Mouse (Mus musculus): Measurements from ENCODE around the gene Cldnd1.

Cldnd1 gene

GRCm38 (mm10) chr16:58727477-58728131 is at the start of gene Cldnd1:
TSS of gene Cldnd1 (plus strand) at chr16:58727910.
- DNase-seq: peak; percentile 98

DNA sequence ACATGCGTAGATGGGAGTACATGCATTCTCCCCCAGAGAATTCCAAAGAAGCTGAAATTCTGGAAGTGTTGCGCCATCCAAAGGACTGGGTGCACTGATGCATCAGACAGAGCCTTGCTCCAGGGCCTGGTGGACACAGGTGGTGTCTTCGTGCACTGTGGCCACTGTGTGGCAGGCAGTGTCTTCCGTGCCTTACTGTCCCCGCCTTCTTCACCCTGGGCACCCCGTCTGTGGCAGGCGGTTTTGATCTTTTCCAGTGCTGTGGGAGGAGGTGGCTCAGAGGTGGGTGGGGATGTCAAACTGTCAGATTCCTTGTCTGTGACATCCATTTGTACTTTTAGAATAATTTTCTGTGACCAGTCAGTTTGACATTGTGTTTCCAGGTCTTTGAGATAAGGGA is 49.0 kb upstream of the Cldnd1 start:
- no peak for DNase-seq

- no peak for DNase-seq
Observed at GRCm38 (mm10) chr16:58682046-58682445, 45.7 kb upstream of the Cldnd1 start.

DNA sequence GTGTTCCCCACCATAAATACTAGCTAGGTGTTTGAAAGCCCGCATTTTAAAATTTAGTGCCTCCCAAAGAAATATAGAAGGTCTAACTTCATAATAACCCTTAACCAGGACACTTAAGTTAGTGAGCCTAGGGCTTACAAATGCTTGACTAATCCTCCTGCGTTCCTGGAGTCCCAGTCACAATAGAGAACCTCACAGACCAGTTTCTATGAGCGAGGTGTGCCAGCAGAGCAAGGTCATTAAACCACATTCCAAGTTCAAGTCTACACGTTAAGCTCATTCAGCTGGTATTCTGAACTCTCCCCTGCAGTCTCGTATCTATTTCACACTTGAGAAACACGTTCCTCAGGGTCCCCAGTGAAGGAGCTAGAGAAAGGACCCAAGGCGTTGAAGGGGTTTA is 44.8 kb upstream of the Cldnd1 start:
- DNase-seq: no peak

GRCm38 (mm10) chr16:58683911-58684310 is 43.8 kb upstream of the Cldnd1 start:
- DNase-seq: no peak

DNA sequence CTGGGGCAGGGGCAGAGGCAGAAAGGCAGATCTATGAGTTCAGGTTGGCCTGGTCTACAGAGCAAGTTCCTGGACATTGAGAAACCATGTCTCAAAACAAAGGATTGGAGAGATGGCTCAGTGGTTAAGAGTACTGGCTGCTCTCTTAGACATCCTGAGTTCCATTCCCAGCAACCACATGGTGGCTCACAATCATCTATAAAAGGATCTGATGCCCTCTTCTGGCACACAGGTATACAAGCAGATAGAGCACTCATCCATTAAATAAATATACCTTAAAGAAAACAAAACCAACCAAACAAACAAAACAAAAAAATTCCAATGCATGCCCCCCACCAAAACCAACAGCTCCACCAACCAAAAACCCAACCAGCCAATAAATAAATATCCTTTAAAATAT is 43.2 kb upstream of the Cldnd1 start:
- DNase-seq: no peak

DNA sequence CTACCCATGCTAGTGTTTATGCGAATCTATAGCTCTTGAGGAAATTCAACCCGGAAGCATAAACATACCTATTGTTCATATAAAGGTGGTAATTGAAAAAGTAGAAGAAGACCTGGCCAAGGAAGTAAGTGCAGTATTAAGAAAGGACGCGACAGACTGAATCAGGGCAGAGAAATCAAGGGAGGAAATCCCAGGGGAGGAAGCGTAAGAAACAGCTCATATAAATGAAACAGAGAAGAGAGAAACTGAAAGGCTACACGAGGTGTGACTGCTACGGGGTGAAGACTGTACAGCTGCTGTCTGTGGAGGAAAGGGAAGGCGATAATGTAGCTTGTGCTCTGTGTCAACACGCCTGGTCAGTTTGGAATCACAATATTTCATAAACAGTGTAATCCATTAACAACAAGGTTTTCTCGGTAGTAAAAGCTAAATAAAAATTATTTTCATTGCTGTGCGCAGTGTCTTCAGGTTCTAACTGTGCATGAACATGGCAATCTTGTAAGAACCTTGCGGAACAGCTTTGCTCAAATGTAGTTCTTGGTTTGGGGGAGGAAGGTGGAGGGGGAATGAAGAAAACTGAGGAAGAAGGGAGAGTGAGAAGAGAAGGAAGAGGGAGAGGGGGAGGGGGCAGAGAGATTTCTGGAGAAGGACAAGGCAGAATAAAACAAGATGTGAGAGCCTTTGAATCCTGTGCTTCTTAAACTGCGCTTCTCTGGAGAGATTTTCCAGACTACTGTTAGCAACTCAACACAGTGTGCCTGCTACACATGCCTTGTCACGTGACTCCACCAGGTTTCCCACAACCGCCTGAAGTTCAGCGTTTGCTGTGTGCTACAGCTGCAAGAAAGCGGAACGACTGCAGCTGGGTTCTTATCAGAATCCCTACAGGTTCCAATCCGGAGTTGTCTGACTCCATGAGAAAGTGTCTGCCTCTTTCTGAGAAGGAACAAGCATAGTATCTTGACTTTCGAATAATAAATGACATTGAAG is 41.9 kb upstream of the Cldnd1 start:
- no peak for DNase-seq

GRCm38 (mm10) chr16:58688534-58688933 is 39.2 kb upstream of the Cldnd1 start:
- DNase-seq: no peak

DNA sequence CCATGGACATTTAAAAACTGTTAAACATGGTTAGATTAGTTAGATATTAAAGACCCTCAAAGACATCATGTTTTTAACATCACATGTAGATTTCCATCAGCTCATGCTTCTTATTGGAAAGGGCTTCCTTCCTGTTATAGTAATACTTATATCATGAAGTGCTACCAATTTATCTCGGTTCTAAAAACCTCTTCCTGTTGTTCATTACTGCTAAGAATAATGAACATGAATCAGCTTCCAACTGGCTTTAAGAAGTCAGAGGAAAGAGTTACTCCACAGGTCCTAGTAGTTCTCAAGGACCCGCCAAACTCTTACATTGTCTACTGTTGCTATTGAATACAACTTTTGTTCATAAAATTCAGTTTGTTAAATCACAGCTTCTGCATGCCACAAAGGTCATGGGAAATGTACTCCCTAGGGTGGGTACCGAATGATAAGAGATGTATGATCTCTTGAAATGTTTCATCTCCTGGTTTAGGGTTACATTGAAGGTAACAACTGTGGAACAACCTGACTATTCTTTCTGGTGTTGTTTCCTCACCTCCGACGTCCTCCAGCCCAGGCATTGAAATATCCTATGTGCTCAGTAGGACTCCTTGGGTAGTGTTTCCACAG is 38.0 kb upstream of the Cldnd1 start:
- no peak for DNase-seq

DNA sequence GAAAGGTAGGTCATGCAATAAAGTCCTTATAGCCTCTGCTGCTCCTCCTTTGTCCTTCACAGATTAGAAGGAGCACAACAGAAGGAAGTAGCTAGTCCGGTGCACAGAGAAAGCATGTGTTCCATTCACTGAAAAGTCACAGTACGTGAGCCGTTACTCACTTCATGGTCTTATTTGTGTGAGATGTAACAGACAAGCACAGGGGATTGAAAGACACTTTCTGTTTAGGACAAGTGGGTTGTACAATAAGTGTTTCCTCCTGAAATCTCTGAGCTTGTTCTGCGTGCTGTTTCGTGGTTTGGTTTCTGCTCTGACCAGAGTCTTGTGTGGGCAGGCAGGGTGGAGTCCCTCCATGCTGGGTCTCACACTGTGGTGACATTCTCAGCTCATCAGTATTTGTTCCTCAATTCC is 37.4 kb upstream of the Cldnd1 start:
- DNase-seq: no peak

DNA sequence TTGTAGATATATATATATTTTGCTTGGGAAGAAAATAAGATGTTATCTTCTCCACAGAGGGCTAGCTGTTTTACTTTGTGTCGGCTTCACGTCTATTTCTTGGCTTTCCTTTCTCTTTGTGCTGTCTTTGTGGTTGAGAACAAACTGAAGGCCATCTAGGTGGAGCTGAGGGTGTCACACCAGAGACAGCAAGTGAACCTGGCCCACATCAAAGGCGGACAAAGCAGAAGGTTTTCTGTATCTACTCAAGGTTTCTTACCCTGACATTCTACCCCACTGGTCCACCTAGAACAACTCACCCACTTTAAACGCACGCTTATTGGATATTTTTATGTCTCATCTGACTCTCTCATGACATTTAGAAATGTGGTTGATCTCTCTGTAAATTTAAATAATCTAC is 33.6 kb upstream of the Cldnd1 start:
- DNase-seq: no peak

GRCm38 (mm10) chr16:58696796-58697195 is 30.9 kb upstream of the Cldnd1 start:
- DNase-seq: no peak

- no peak for DNase-seq
Observed at GRCm38 (mm10) chr16:58697261-58697660, 30.4 kb upstream of the Cldnd1 start.

GRCm38 (mm10) chr16:58700174-58700573 is 27.5 kb upstream of the Cldnd1 start:
- DNase-seq: no peak

DNA sequence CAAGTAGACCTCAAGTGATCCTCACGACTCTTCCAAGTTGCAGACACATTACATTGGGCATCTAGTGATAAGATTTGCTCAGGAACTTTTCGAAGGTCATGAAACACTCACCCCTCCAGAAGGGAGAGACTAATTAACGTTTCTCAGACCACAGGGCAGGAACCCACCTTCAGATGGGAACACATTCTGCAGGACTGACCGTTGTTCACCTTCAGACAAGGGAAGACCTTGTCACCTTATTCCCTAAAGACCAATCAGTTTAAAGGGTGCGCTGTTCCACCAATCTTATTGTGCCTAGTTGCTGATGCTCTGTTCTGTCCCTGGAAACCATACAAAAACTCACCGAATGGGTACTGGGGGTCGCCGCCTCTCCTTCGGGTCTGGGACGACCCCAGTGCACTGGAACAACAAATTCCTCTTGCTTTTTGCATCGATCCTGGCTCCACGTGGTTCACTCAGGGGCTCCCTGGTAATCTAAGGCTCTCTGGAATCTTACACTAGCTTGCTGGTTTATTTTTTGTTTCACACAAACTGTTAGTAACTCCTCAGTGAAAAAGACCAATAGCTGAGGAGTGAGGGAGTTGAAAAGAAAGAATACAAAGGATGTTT is 26.8 kb upstream of the Cldnd1 start:
- DNase-seq: no peak

DNA sequence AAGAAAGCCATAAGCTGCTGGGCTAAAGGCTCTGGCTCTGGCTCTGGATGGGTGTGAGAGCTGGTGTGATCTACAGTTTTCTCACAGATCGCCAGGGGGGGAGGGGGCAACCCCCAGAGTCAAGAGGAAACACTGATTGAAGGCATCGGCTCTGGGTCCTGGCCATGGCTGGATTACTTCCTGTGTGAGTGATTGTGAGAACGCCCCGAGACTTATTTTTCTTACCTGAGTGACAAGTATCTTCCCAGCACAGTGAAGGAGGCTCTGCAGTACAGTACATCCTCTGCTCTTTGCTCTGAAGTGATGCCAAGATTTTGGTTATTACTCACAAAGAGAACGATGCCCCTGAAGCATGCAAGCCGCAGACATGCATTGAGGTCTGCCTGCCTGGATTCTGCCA is 25.9 kb upstream of the Cldnd1 start:
- no peak for DNase-seq

DNA sequence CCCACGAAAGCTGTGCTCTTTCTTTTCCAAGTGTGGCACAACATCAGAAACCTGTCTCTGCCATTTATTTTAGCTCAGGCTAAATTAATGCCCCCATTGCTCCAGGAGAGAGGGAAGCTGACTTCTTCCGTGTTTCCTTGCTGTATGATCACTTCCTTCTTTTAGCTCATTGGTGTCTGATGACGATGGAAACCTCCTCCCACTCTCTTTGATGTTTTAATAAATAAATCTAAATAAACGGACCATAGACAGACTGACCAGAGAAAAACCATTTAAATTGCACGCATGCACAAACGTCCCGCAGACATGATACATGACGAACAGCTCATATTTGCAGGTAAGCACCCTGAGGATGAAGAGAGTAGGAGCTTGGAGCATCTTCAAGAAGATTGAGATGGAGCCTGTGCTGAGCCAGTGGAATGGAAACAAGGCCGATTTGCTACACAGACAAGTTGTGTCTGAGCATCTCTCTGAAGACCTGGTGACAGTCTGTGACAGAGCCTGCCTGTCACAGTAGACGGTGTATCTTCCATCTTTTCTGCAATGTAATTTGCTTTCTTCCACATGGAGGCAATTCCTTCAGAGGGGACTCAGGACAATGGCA is 25.3 kb upstream of the Cldnd1 start:
- DNase-seq: no peak

DNA sequence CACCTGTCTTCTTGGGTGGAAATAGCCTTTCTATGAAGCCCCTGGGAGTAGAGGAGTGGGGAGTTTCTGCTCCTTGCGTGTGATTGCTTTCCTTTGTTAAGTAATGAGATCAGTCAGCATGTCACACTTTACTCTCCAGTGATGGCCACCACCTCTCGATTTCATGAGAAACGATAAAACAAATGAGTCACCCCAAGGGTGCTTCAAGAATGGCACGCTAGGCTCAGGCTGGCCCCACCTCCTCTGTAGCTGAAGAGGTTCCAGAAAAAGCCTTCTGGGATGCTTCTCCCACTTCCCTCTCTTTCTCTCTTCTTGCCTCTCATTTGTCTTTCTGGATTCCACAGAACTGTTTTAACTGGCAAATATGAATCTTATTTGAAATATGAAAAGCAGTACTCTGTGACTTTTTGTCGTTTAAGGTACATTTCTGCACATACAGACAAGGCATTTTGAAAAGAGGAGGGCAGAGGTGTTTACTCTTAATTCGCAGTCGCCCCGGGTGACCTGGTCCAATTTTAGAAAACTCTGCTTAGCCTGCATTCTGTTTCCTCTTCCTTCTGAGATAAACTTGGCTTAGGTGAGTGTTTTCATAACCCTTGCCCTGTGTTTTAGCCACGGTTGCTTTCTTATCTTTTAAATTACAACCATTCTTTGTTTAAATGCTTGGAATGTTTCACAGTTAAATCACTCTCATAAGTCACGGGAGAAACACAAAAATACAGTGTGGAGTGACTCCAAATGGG is 24.2 kb upstream of the Cldnd1 start:
- DNase-seq: no peak

GRCm38 (mm10) chr16:58704999-58705398 is 22.7 kb upstream of the Cldnd1 start:
- DNase-seq: no peak

DNA sequence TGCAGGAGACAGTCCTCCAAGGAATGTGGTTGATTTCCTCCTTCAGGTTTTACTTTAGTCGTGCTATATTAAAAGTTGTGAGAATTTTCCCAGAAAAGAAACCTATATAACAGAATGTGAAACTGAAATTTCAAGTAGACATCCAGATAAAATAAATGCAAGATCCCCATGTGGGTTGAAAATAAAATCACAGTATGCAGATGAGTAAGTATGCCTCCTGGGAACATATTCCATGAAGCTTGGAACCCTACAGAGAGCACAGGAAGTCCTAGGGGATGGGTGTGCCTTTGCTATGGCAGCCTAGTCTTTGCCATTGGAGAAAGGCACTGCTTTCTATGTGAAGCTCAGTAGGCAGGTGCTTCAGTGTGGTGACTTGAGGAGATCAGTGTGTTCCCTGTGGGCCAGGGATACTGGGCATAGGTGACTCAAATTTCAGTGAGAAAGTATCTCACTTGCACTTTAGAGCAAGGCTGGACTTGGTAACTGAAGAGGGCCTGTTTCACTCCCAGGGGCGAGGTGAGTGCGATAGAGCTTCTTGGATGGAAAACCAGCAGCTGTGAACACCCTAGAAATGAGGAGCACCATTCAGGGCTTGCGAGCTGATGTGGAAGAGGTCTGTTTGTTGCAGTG is 20.3 kb upstream of the Cldnd1 start:
- no peak for DNase-seq

DNA sequence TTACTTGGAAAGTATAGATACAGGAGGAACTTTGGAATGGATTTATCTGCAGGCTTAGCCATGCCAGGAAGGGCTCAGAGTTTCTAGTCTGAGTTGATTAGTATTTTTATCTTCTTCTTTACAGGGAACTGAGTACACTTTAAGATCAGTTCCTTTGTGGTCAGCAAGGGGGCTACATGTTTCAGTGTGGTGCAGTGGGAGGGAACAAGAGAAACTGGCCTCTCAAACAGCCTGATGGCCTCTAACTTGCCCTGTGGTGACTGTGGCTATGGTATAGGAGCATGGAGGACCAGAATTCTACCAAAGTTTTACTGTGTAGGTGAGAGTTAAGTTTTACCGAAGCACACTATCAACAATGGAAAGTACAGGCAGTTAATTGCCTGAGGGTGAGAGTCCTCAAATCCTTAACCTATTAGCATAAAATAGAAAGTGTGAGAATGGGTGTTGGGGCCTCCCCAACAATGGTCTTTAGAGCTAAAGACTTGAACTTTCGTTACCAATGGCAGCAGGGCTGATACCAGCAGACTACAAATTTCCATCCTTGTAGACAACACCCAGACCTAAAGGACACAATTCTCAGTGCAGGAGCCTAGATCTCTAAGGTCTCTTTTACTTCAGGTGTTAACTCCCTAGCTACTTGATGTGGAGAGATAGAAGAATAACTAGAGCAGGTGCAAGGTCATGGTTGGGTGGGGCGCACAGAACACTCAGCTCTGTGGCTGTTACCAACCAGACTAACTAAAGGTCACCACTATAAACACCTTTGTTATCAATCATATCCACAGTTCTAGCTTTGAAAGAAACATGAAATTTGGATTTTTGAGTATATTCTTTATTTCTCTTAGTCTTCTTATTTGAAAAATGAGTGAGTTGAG is 18.9 kb upstream of the Cldnd1 start:
- no peak for DNase-seq
